Mouse (Mus musculus) c-Kit-negative CD71-positive TER-119-positive erythroid progenitor cells, embryonic 14.5 days (primary cell): Measurements from ENCODE around the gene St3gal5.
"Not testable (repeated sequence)": the region's sequence is repeated elsewhere in the genome, so short reads cannot be mapped to it uniquely, and the experiment has no call there.

Experiments
- DNase-seq: peaks from one replicate; pipeline ENCODE4 v3.0.0-alpha.2; 2013; ENCODE audit warnings: low read depth, low spot score

St3gal5 gene

DNA sequence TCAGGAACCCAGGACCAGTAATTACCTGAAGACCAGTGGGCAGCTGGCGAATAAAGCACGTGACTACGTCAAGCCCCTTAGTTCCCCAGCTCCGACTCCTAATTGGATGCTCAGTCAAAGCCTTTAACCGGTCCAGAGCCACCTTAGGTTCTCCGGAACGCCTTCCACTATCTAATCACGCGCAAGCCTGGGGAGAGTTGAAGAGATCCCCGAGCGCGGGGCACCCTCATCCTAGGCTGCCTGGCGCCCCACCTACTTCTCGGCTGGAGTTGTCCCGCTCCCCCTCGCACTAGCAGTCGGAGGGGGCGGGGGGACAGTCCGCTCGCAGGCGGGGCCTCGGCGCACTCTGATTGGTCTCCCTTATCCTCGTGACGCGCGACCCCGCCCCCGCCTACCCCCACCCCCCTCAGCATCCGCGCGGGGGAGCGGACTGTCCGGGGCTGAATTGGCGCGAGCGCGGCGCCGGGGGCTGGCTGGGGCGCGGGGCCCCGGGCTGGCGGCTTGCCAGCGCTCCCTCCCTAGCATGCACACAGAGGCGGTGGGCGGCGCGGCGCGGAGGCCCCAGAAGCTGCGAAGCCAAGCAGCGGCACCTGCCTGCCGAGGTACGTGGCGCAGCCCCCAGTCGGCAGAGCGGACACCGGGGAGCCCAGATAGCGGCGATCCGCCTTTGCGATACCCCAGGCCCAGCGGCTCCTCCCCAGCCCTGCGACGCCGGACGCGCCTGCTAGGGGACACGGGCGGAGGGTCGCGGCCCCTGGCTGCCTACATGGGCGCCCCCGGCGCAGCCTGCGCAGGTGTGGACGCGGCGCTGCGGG, at the start of gene St3gal5:
Gene St3gal5, plus strand, starts transcription at position 412 of the 815 bp plus-strand sequence.
- DNase-seq, result peak; percentile 81

- DNase-seq, result no peak
Observed at GRCm38 (mm10) chr6:72048643-72049042, 48.7 kb upstream of the St3gal5 start.

DNA sequence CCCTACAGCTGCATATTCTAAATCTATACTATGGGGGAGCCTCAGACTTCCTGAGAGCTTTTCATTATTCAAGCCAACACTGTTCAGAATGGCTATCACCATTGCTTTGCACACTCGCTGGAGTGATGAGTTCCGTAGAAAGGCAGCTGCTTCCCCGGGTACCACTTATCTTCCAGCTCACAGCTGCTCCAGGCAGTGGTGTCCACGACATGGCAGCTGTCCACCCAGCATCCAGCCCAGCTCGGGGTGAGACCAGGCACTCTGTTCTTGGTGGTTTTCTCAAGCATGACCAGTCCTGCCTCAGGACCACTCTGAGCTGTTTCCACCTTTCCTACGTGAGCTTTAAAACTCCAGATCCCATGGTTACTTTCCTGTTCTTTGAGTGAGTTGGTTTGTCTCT, 47.5 kb upstream of the St3gal5 start:
- DNase-seq, result no peak

- DNase-seq, result no peak
Observed at GRCm38 (mm10) chr6:72050827-72051226, 46.6 kb upstream of the St3gal5 start.

GRCm38 (mm10) chr6:72051247-72051646, 46.1 kb upstream of the St3gal5 start:
- no peak for DNase-seq

GRCm38 (mm10) chr6:72051757-72052156, 45.6 kb upstream of the St3gal5 start:
- no peak for DNase-seq

GRCm38 (mm10) chr6:72056548-72056947, 40.8 kb upstream of the St3gal5 start:
- DNase-seq, result no peak

DNA sequence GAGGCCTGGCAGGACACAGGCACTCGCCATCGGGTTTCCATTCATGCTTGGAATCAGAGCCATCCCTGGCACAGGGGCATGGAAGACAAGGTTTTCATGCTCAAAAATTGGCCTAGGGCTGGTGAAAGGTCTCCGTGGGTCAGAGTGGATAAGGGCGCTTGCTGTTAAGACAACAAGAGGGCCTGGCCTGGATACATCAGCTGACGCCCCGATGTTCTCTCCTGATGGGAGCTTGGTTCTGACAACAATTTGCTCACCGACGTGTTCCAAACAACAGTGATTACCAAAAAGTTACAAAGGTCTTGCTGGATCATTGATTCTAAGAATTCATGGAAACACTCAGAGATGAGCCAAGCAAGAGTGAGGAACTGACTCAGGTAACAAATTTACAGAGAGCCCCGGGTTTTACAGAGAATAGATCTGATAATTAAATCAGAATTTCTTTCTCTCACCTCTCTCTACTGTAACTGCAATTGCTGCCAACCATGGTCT, 38.9 kb upstream of the St3gal5 start:
- no peak for DNase-seq

GRCm38 (mm10) chr6:72060677-72061076, 36.7 kb upstream of the St3gal5 start:
- DNase-seq, result not testable (repeated sequence)

- DNase-seq, result no peak
Observed at GRCm38 (mm10) chr6:72063718-72064117, 33.7 kb upstream of the St3gal5 start.

- no peak for DNase-seq
Observed at GRCm38 (mm10) chr6:72065988-72066387, 31.4 kb upstream of the St3gal5 start.

DNA sequence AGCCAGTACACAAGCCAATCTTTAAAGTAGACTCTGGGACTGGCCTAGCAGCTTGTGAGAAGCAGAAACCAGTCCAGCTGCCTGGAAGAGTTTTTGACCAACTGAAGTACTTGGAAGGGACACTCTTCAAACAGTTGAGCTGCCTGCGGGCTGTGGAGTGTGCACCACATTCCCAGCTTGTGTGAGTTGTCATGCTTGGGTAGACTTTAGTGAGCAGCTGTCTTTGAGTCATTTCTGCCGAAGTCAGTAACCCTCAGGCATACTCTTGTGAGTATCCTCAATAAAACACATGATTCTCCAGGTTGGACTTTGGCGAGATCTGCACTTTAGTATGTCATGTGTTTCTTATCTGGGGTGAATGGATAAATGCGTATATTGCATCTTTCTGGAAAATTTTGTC, 29.0 kb upstream of the St3gal5 start:
- no peak for DNase-seq

- no peak for DNase-seq
Observed at GRCm38 (mm10) chr6:72071281-72071870, 26.0 kb upstream of the St3gal5 start.

GRCm38 (mm10) chr6:72073781-72074180, 23.6 kb upstream of the St3gal5 start:
- no peak for DNase-seq

- DNase-seq, result no peak
Observed at GRCm38 (mm10) chr6:72076512-72076911, 20.9 kb upstream of the St3gal5 start.

DNA sequence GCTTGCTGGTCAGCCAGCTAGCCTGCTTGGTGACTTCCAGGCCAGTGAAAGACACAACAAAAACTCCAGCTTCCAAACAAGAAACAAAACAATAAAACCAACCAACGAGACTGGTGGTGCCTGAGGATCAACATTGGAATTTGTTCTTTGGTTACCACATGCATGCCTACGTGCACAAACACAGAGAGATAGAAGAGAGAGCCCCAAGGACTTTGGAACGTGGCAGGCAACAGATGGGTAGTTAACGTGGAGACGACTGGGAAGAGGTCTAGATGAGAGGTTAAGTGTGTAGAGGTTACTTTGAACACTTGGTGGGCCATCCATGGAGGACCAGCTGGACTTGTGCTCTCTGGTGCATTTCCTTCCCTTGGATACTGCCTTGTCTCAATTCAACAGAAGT, 19.2 kb upstream of the St3gal5 start:
- no peak for DNase-seq

DNA sequence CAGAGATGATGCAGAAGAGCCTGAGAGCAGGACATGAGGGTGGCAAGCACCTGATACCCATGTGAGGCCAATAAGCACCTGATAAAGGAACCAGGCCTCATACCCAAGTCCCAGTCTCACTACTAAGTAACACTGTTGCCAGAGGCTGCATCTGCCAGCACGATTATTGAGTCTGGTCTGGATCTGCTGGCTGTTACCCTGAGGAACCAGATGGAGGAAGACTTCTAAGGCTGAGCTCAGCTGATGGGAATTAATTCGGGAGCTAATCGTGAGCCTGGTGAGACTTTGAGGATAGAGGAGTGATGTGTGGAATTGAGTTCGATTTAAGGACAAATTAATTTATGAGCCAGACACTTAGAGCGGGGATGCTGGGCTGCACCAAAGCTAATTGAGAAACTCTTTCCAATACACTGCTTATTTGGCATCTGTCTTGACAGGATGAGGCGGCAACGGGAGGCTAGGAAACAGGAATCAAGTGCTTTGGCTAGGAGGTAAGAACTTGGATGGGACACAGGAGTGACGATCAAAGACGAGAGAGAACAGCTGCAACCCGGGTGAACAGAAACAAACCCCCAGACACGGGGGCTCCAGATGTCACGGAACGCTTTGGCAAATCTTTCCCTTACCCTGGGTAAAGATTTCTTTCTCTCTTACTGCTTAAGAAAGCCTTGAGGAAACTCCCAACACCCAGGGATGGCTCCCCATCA, 15.9 kb upstream of the St3gal5 start:
- DNase-seq, result no peak

- no peak for DNase-seq
Observed at GRCm38 (mm10) chr6:72087402-72087801, 10.0 kb upstream of the St3gal5 start.

GRCm38 (mm10) chr6:72089865-72090264, 7.5 kb upstream of the St3gal5 start:
- DNase-seq, result no peak

GRCm38 (mm10) chr6:72091007-72091406, 6.4 kb upstream of the St3gal5 start:
- DNase-seq, result no peak

- no peak for DNase-seq
Observed at GRCm38 (mm10) chr6:72093121-72093520, 4.3 kb upstream of the St3gal5 start.

DNA sequence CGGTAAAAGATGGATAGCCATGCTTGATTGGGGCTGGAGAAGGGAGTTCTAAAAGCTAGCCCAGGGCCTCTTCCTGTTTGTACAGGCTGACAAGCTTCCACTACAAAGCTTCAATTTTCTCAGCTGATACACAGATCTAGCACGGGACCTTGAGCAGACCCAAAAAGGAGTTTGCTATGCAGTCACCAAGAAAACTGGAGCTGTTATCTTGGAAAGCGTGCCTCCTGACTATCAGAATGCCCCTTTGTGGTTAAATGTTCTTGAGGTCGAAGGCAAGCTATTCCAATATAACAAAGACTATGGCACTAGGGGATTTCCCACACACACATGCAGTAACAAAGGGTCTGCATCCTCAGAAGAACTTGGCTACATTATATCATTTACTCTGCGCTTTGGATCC, 1.2 kb upstream of the St3gal5 start:
- no peak for DNase-seq
